Mouse (Mus musculus): ENCODE data around the gene Iqcd. TPM values are rescaled to one million over a fixed set of nuclear protein-coding genes. Genes with fewer than 3 reads are reported as not detected.

Iqcd gene
- polyA plus RNA-seq, 1 experiment from 2014 or later: 1.4 TPM

DNA sequence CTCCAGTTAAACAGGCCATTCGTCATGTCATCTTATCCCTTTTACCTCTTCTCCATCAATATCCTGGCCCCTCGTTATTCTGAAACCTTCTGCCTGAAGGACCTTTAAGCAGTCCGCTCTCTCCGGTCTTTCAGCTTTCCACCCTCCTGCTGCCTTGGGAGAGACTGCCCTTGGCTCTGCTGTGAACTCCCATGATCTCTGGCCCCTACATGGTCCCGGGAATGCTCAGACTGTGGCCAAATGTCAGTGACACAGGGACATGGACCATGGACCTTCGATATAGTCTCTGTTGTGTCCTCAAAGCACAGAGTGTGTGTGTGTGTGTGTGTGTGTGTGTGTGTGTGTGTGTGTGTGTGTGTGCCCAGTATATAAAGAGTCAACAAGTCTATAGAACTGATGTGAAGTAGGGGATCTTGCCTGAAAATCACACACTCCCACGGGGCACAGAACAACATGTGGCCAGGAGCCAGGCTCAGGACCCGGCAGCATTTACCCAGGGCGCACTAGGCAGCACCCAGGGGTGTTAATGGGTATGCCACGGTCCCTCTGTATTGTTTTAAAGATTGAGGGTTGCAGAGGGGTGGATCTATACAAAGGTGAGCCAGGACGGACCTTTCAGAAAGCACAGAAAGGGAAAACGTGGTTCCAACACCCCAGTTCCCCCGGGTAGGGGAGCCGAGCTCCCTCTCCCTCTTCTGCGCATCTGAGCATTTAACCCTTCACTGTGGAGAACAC, 23.5 kb upstream of the Iqcd start:
- no peaks in the 10 kb centered on the region for H3K36me3 ChIP-seq (replicated peaks)
- ATAC-seq (ENCODE audit: low FRiP score): no peak
- H3K4me1 ChIP-seq: peaks cover 73% of the 10 kb centered on the region
- no peaks in the 10 kb centered on the region for H3K9me3 ChIP-seq
- H3K27me3 ChIP-seq: no peaks in the 10 kb centered on the region; the same call in 1 of the 2 replicates
- H3K9ac ChIP-seq: peak overlapping the region; percentile 44
- H3K27ac ChIP-seq: peak overlapping the region; percentile 92
- WGBS: 33% methylated on average over 15 of the region's 15 CpGs
- no peak overlapping the region for H3K4me3 ChIP-seq (replicated peaks)
- H3K4me2 ChIP-seq: peak overlapping the region; percentile 25

DNA sequence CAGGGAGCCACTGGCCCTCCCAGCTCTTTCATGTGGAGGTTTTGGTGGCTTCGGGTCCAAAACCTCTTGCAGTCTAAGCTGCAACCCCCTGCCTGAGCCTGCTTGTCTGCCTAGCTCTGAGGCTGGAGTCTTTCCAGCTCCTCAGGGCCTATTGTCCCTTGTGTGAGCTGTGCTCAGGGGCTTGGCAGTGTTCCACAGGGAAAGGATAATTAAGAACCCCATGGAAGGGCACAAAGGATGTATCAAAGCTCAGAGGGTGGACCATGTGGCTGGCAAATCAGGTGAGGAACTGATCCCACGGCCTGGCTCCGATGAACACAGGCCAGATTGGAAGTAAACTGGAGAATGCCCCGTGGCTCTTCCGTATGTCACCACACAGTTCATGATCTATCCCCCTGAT, 22.7 kb upstream of the Iqcd start:
- Histone ChIP-seq H3K36me3 (replicated peaks) (no peaks in the 10 kb centered on the region), H3K4me1 (peaks cover 72% of the 10 kb centered on the region), H3K4me2 (peak overlapping the region; percentile 25), H3K9me3 (no peaks in the 10 kb centered on the region), H3K27ac (peak overlapping the region; percentile 92), H3K27me3 (no peaks in the 10 kb centered on the region; the same call in 1 of the 2 replicates), H3K9ac (peak overlapping the region; percentile 44; the same call in 1 of the 2 replicates), H3K4me3 (replicated peaks) (no peak overlapping the region)
- 27% methylated on average over 5 of the region's 5 CpGs for WGBS
- peak; percentile 76 for ATAC-seq (ENCODE audit: low FRiP score)

DNA sequence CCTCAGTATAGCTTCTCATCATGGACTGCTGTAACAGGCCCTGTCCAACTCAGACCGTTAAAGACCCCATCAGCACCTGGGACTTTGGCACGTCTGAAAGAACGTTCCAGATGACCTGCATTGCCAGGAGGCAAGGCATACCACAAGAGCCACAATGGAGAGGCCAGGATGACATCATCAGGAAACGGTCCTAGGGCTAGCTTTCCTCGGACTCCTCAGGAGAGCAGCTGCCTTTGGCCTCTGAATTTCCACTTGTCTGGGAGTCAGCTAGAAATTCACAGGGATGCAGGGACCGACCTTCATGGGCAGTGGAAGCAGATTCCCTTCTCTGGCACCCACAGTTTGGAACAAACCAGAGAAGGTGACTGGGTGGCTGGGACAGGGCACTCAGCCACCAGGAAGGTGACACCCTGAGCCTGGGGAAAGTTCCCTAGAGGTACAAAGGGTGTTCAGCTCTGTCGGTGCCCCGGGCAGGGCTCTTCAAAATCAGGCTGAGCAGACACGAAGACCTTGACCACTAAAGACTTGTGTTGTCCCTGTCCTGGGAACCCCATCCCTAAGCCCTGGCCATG, 22.0 kb upstream of the Iqcd start:
- no peak overlapping the region for H3K4me3 ChIP-seq (replicated peaks)
- H3K27me3 ChIP-seq: no peaks in the 10 kb centered on the region; the same call in 1 of the 2 replicates
- no peaks in the 10 kb centered on the region for H3K9me3 ChIP-seq
- 0 out of 2 replicates have a peak, but pooled peaks have one; percentile 4 for ATAC-seq (ENCODE audit: low FRiP score)
- peak overlapping the region; percentile 31 for H3K4me2 ChIP-seq
- WGBS: 51% methylated on average over 9 of the region's 9 CpGs
- H3K27ac ChIP-seq: peak overlapping the region; percentile 92
- H3K36me3 ChIP-seq (replicated peaks): no peaks in the 10 kb centered on the region
- H3K9ac ChIP-seq: peak overlapping the region; percentile 29; the same call in 1 of the 2 replicates
- peaks cover 76% of the 10 kb centered on the region for H3K4me1 ChIP-seq

GRCm38 (mm10) chr5:120567253-120567701, 21.5 kb upstream of the Iqcd start:
- no peak overlapping the region for H3K4me3 ChIP-seq (replicated peaks)
- peak; percentile 60 for ATAC-seq (ENCODE audit: low FRiP score)
- H3K27ac ChIP-seq: peak overlapping the region; percentile 92
- H3K4me1 ChIP-seq: peaks cover 76% of the 10 kb centered on the region
- H3K9ac ChIP-seq: 0 out of 2 replicates have a peak overlapping the region, but pooled peaks have one; percentile 29
- no peaks in the 10 kb centered on the region for H3K36me3 ChIP-seq (replicated peaks)
- 20% methylated on average over 21 of the region's 21 CpGs for WGBS
- H3K4me2 ChIP-seq: peak overlapping the region; percentile 31
- no peaks in the 10 kb centered on the region; the same call in 1 of the 2 replicates for H3K27me3 ChIP-seq
- H3K9me3 ChIP-seq: no peaks in the 10 kb centered on the region

DNA sequence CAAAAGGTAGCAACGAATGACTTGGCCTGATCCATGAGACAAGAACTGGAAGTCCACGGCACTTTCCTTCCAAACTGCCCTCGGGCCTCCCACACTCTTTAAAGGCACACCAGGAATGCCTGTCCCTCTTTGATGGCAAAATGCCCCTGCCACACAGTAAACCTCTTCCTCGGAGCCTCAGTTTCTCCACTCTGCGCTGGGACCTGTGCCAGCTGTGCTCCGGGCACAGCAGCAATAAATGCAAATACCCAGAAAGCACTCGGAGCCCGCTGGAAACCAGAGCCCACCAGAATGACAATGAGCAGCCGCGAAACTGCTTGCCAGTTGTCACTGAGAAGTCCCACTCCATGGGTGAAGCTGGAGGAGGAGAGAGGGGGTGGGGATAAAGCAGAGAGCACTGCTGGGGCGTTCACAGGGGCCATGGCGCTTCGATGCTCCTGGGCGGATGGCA, 21.0 kb upstream of the Iqcd start:
- Histone ChIP-seq H3K36me3 (replicated peaks) (no peaks in the 10 kb centered on the region), H3K4me2 (peak overlapping the region; percentile 31), H3K27me3 (no peaks in the 10 kb centered on the region; the same call in 1 of the 2 replicates), H3K9ac (peak overlapping the region; percentile 29; the same call in 1 of the 2 replicates), H3K4me1 (peaks cover 74% of the 10 kb centered on the region), H3K27ac (peak overlapping the region; percentile 92), H3K9me3 (no peaks in the 10 kb centered on the region), H3K4me3 (replicated peaks) (no peak overlapping the region)
- ATAC-seq (ENCODE audit: low FRiP score): no peak
- 35% methylated on average over 14 of the region's 14 CpGs for WGBS

DNA sequence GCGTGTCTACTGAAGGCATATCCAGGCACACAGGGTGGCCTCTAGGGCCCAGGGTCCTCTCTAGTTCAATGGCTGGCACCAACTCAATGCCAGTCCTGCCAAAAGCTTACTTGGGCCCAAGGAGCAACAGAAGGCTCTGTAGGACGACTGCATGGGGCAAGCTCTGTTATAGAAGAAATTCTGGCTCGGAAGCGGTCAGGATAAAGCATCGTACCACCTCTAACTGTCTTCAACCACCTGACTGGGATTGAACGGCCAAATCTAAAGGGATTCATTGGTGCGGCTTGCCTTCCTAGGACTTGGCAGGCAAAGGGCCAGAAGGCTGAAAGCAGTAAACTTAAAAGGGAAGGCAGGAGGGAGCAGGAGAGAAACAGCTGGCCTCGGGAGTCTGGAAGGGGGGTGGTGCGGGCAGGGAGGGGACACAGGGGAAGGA, 20.5 kb upstream of the Iqcd start:
- Histone ChIP-seq H3K27ac (peak overlapping the region; percentile 92), H3K4me2 (0 out of 2 replicates have a peak overlapping the region, but pooled peaks have one; percentile 31)

GRCm38 (mm10) chr5:120568964-120569363, 19.9 kb upstream of the Iqcd start:
- no peak for ATAC-seq (ENCODE audit: low FRiP score)
- Histone ChIP-seq H3K36me3 (replicated peaks) (no peaks in the 10 kb centered on the region), H3K27me3 (no peaks in the 10 kb centered on the region; the same call in 1 of the 2 replicates), H3K4me1 (peaks cover 64% of the 10 kb centered on the region), H3K4me3 (replicated peaks) (no peak overlapping the region), H3K9me3 (no peaks in the 10 kb centered on the region), H3K9ac (no peak overlapping the region; the same call in 1 of the 2 replicates), H3K27ac (peak overlapping the region; percentile 92; the same call in 1 of the 2 replicates), H3K4me2 (no peak overlapping the region)
- WGBS: 90% methylated on average over 4 of the region's 4 CpGs

More for the DNA sequence above, 20.5 kb upstream of the Iqcd start:
- Histone ChIP-seq H3K9me3 (no peaks in the 10 kb centered on the region), H3K27me3 (no peaks in the 10 kb centered on the region; the same call in 1 of the 2 replicates), H3K4me1 (peaks cover 68% of the 10 kb centered on the region), H3K4me3 (replicated peaks) (no peak overlapping the region), H3K9ac (peak overlapping the region; percentile 29; the same call in 1 of the 2 replicates), H3K36me3 (replicated peaks) (no peaks in the 10 kb centered on the region)
- ATAC-seq (ENCODE audit: low FRiP score): no peak
- 61% methylated on average over 9 of the region's 9 CpGs for WGBS

DNA sequence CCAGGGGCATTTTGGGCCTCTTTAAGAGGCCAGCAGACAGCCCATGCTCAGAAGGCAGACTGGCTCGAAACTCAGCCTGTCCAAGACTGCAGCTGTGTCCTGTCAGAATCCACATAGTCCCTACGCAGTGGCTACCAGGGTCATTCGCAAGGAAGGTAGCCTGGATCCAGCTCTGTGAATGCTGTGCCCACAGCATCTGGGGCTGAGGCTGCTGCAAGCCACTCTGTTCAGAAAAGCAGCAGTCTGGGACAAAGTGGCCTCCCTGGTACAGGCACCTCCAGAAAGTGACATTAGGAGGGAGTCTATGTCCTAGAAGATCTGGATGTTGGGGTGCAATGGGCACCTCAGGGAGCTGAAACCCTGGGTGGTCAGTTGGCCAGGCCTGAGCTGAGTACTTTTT, 19.0 kb upstream of the Iqcd start:
- no peak for ATAC-seq (ENCODE audit: low FRiP score)
- peaks cover 60% of the 10 kb centered on the region for H3K4me1 ChIP-seq
- H3K4me2 ChIP-seq: no peak overlapping the region
- no peaks in the 10 kb centered on the region; the same call in 1 of the 2 replicates for H3K27me3 ChIP-seq
- H3K9me3 ChIP-seq: no peaks in the 10 kb centered on the region
- H3K4me3 ChIP-seq (replicated peaks): no peak overlapping the region
- no peaks in the 10 kb centered on the region for H3K36me3 ChIP-seq (replicated peaks)
- 91% methylated on average over 3 of the region's 3 CpGs for WGBS
- no peak overlapping the region for H3K9ac ChIP-seq
- no peak overlapping the region for H3K27ac ChIP-seq

DNA sequence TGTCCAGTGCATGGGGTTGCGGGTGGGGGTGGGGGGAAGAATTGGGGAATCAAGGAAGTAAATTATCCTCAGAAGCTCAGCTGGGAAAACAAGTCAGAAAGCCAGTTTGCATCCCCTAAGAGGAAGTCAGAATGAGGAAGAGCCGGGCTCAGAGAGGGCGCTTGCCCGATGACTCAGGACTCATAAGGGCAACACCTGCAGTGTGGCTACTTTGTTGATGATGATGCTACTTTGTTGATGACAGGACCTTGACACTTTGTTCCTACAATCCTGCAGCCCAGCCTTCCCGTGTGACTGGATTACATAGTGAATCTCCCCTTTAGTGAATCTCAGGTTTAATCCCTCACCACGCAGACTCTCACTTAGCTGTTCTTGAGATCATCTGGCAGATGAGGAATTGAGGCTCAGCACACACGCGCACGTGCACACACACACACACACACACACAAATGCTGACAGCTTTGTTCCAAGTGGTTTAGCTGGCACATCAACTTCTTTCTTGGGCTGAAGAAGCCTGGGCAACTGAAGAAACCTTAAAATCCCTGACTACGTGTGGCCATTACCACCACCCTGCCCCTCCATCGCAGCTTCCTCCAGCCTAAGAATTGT, 18.4 kb upstream of the Iqcd start:
- Histone ChIP-seq H3K4me2 (no peak overlapping the region), H3K4me3 (replicated peaks) (no peak overlapping the region), H3K9ac (no peak overlapping the region), H3K9me3 (no peaks in the 10 kb centered on the region), H3K27ac (no peak overlapping the region), H3K36me3 (replicated peaks) (no peaks in the 10 kb centered on the region), H3K27me3 (no peaks in the 10 kb centered on the region; the same call in 1 of the 2 replicates), H3K4me1 (peaks cover 54% of the 10 kb centered on the region)
- 93% methylated on average over 11 of the region's 11 CpGs for WGBS
- ATAC-seq (ENCODE audit: low FRiP score): no peak

DNA sequence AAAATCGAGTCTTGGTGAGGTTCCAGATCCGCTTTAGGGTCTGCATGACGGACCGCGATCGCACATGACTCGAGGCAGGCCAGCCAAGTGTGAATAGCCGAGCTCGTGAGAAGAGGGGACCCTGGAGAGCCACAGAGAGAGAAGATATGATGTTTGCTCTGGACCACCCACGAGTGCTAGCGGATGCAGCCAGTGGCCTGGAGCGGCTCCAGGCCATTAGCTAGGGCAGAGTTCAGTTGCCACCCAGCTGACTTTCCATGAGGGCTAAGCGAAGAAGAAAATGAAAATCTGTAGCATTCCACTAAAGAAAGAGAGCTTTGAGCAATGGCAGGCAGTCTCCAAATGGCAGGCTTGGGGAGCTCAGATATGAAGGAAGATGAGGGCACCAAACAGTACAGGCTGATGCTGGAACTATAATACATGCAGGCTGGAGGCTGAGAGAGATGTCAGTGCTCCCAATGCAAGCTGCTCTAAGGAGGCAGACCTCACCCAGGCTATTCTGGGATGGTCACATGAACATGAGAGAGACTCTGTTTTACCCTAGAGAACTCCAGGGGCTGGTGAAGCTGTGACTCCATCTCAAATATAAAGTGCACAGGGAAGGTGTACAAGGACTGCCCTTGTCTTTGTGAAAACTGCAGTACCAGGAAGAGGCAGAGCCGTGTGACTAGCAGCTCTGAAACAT, 17.6 kb upstream of the Iqcd start:
- Histone ChIP-seq H3K27ac (peak overlapping the region; percentile 56; the same call in 1 of the 2 replicates), H3K9ac (no peak overlapping the region), H3K27me3 (no peaks in the 10 kb centered on the region; the same call in 1 of the 2 replicates), H3K4me3 (replicated peaks) (no peak overlapping the region), H3K4me1 (peaks cover 46% of the 10 kb centered on the region), H3K9me3 (no peaks in the 10 kb centered on the region), H3K36me3 (replicated peaks) (no peaks in the 10 kb centered on the region), H3K4me2 (no peak overlapping the region)
- no peak for ATAC-seq (ENCODE audit: low FRiP score)
- WGBS: 69% methylated on average over 14 of the region's 14 CpGs

DNA sequence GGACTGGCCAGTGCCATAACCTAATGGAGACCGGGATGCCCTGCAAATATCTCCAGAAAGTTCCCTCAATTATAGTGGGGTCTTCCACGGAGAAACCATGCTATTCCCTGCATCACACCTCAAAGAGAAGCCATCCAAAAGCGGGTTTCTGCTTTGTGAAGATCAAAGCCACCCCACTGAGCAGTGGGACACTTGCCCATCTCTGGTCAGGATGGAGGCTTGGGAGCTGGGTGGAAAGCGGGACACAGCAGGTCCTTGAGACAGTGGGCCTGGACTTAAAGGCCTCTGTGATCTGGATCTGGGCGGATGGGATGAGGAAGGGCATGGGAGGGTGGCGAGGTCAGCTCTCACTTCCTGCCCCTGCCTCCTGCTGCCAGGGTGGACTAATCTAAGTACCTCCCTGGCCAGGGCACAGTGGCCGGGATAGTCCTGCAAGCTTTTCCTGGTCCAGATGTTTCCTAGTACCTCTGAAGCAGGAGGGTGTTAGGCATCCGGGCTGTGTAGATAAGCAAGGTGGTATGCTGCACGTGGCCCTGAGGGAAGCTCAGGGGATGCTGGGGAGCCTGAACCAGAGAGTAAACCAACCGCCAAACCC, 14.2 kb upstream of the Iqcd start:
- Histone ChIP-seq H3K4me1 (peaks cover 35% of the 10 kb centered on the region), H3K4me2 (no peak overlapping the region), H3K9ac (no peak overlapping the region), H3K36me3 (replicated peaks) (no peaks in the 10 kb centered on the region), H3K27ac (no peak overlapping the region), H3K9me3 (no peaks in the 10 kb centered on the region), H3K27me3 (no peaks in the 10 kb centered on the region), H3K4me3 (replicated peaks) (no peak overlapping the region)
- no peak for ATAC-seq (ENCODE audit: low FRiP score)
- 82% methylated on average over 10 of the region's 10 CpGs for WGBS

All from forebrain, embryonic 12.5 days (tissue).